Mouse (Mus musculus) forebrain, postnatal 0 days (tissue): Measurements from ENCODE around the gene Cln6. TPM values are rescaled to one million over a fixed set of nuclear protein-coding genes. Genes with fewer than 3 reads are reported as not detected.

ENCODE experiments used
- ATAC-seq: fragments of 200-750 bp; cut with Nextera tagmentation; 2 replicates; pipeline ENCODE4 v1.8.0; 2017; ENCODE audit warnings: mild to moderate bottlenecking, moderate library complexity
- DNase-seq: peaks from one replicate; pipeline ENCODE4 v3.0.0-alpha.2; 2015
- H3K27ac ChIP-seq: fragments of 300-500 bp; sonication (generic); 2 replicates; pipeline ENCODE4 v1.5.1; 2014; ENCODE audit warnings: low read depth, mild to moderate bottlenecking, antibody characterized with exemption, low read length, moderate library complexity, mixed read lengths
- H3K27me3 ChIP-seq: fragments of 300-500 bp; sonication (generic); 2 replicates; pipeline ENCODE4 v1.6.1; 2014; ENCODE audit warnings: mild to moderate bottlenecking, low read length, mixed read lengths; ENCODE audit not compliant: insufficient read depth
- H3K36me3 ChIP-seq: fragments of 300-500 bp; sonication (generic); 2 replicates; pipeline ENCODE4 v1.6.1; 2014; ENCODE audit warnings: mild to moderate bottlenecking, moderate library complexity; ENCODE audit not compliant: insufficient read depth
- H3K4me1 ChIP-seq: fragments of 300-500 bp; sonication (generic); 2 replicates; pipeline ENCODE4 v1.6.1; 2014; ENCODE audit warnings: antibody characterized with exemption; ENCODE audit not compliant: insufficient read depth
- H3K4me2 ChIP-seq: fragments of 300-500 bp; sonication (generic); 2 replicates; pipeline ENCODE4 v1.6.1; 2014; ENCODE audit warnings: low read depth, mild to moderate bottlenecking, moderate library complexity
- H3K4me3 ChIP-seq: fragments of 300-500 bp; sonication (generic); 2 replicates; pipeline ENCODE4 v1.5.1; 2014; ENCODE audit warnings: low read depth, low read length, mixed read lengths
- H3K9ac ChIP-seq: fragments of 300-500 bp; sonication (generic); 2 replicates; pipeline ENCODE4 v1.6.1; 2014; ENCODE audit warnings: mild to moderate bottlenecking
- H3K9me3 ChIP-seq: fragments of 300-500 bp; sonication (generic); 2 replicates; pipeline ENCODE4 v1.6.1; 2016; ENCODE audit warnings: low read length
- CTCF ChIP-seq: sonication (generic); IDR thresholded peaks from 2 replicates; pipeline ENCODE4 v1.5.1; 2016; ENCODE audit warnings: antibody characterized with exemption, control low read depth, low read depth
- WGBS: fragments of 180-500 bp; shearing (Covaris S2); extraction: QIAGEN DNeasy Blood & Tissue Kit; methylation state at CpG from one replicate; pipeline ENCODE4 v1.1.7; 2014; 5-methylcytosine and 5-hydroxymethylcytosine counted together
- polyA plus RNA-seq: library from polyadenylated mRNA; unstranded; fragments of >200 nt; fragmentation: Nextera tagmentation; extraction: Ambion mirVana; gene quantifications from 2 replicates; pipeline ENCODE4 v1.2.1, GENCODE M21; 2015
- total RNA-seq: library from RNA; depleted of rRNA; stranded (reverse); fragments of >200 nt; gene quantifications from 2 replicates; pipeline ENCODE4 v1.2.3, GENCODE M21; 2014

The Cln6 gene
- total and polyA plus RNA-seq, 2 experiments from 2014 or later: 6.8 to 9.2 TPM

- no peak for DNase-seq
- no peaks in the 10 kb centered on the region for H3K36me3 ChIP-seq
- H3K4me2 ChIP-seq: no peak overlapping the region
- no peak for ATAC-seq
- no peak overlapping the region for H3K27ac ChIP-seq
- H3K9ac ChIP-seq: no peak overlapping the region
- H3K9me3 ChIP-seq: no peaks in the 10 kb centered on the region
- H3K27me3 ChIP-seq: no peaks in the 10 kb centered on the region
- WGBS: 97% methylated on average over 5 of the region's 5 CpGs
- no peaks in the 10 kb centered on the region; the same call in 1 of the 2 replicates for H3K4me1 ChIP-seq
- no peak overlapping the region for H3K4me3 ChIP-seq
- TF ChIP-seq CTCF: no peak
Observed at GRCm38 (mm10) chr9:62844461-62844860, 5.9 kb downstream of the Cln6 start.

GRCm38 (mm10) chr9:62847694-62848093 is 9.1 kb downstream of the Cln6 start:
- no peak overlapping the region for H3K9ac ChIP-seq
- peak; percentile 80 for ATAC-seq
- H3K9me3 ChIP-seq: no peaks in the 10 kb centered on the region
- H3K27me3 ChIP-seq: no peaks in the 10 kb centered on the region
- no peaks in the 10 kb centered on the region for H3K36me3 ChIP-seq
- no peak overlapping the region for H3K27ac ChIP-seq
- TF ChIP-seq CTCF: peak; percentile 99
- H3K4me1 ChIP-seq: no peaks in the 10 kb centered on the region
- H3K4me3 ChIP-seq: no peak overlapping the region
- H3K4me2 ChIP-seq: no peak overlapping the region
- WGBS: 2% methylated on average over 3 of the region's 3 CpGs
- peak; percentile 90 for DNase-seq

GRCm38 (mm10) chr9:62848641-62849040 is 10.1 kb downstream of the Cln6 start:
- DNase-seq: no peak

DNA sequence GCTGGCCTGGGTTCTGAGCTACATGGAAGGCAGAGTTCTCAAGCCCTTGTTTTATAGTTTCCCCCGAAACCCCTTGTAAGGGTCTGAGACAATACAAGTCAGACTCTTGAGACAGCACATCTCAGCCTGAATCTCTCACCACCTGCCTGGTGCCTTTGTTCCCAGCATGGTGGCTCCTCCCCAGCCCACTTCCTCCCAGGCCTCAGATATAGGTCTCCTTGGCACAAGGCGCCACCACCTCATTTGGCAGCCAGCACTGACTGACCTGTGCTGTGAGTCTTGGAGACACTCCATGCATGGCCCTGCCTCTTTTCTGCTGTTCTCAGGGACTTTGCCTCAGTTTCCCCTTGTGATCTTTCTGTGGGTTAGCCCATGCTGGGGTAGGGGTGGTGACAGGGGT is 13.0 kb downstream of the Cln6 start:
- Histone ChIP-seq H3K27ac (no peak overlapping the region), H3K4me3 (no peak overlapping the region), H3K27me3 (no peaks in the 10 kb centered on the region), H3K9ac (no peak overlapping the region), H3K4me2 (no peak overlapping the region), H3K4me1 (no peaks in the 10 kb centered on the region), H3K36me3 (no peaks in the 10 kb centered on the region), H3K9me3 (no peaks in the 10 kb centered on the region)
- TF ChIP-seq CTCF: no peak
- no peak for ATAC-seq
- WGBS: 77% methylated on average over 2 of the region's 2 CpGs
- no peak for DNase-seq

More at GRCm38 (mm10) chr9:62848641-62849040, 10.1 kb downstream of the Cln6 start:
- TF ChIP-seq CTCF: no peak
- Histone ChIP-seq H3K4me1 (no peaks in the 10 kb centered on the region), H3K27ac (no peak overlapping the region), H3K9ac (no peak overlapping the region), H3K9me3 (no peaks in the 10 kb centered on the region), H3K36me3 (no peaks in the 10 kb centered on the region), H3K27me3 (no peaks in the 10 kb centered on the region), H3K4me2 (no peak overlapping the region), H3K4me3 (no peak overlapping the region)
- 82% methylated on average over 3 of the region's 3 CpGs for WGBS
- ATAC-seq: no peak

DNA sequence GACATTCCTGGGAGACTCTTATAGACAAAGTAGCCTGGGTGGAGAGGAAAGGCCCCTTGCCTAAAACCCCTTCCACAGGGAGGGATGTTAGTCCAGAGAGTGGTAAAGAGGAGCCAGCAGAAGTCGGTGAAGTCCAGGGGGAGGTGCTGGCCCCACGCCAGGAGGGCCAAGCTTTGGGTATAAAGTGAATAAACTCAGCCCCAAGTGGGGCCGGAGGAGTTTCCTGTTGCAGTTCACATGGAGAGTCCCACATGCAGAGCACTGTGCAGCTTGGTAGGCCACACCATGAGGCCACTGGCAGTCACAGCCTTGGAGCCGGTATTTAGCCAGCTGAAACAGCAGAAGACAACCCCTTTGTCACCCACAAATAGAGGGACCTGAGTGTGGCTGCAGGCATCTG is 15.9 kb downstream of the Cln6 start:
- Histone ChIP-seq H3K4me3 (no peak overlapping the region), H3K4me1 (no peaks in the 10 kb centered on the region), H3K9ac (no peak overlapping the region), H3K36me3 (no peaks in the 10 kb centered on the region), H3K27ac (no peak overlapping the region), H3K9me3 (no peaks in the 10 kb centered on the region), H3K4me2 (no peak overlapping the region), H3K27me3 (no peaks in the 10 kb centered on the region)
- ATAC-seq (no peak), DNase-seq (no peak)
- 46% methylated on average over 4 of the region's 4 CpGs for WGBS
- no peak for TF ChIP-seq CTCF

DNA sequence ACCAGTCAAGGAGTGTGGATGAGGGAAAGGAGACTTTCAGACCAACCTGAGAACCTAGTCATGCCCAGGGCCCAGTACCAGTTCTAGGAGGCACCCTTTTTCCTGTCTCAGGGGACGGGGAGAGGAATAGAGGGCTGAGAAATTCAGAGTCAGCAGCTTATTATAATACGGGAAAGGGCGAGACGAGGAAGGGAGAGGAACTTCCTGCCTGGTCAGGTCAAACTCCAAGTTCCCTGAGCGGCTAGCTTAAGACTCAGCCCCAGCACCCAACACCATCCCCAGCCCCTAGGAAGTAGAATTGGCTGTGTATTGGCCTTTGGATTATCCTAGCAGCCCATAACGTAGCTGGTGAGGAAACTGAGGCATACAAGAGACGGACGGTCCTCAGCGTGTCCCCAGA is 18.6 kb downstream of the Cln6 start:
- TF ChIP-seq CTCF: no peak
- H3K4me3 ChIP-seq: no peak overlapping the region
- no peak overlapping the region for H3K27ac ChIP-seq
- H3K27me3 ChIP-seq: no peaks in the 10 kb centered on the region
- no peaks in the 10 kb centered on the region for H3K9me3 ChIP-seq
- no peaks in the 10 kb centered on the region for H3K36me3 ChIP-seq
- H3K4me1 ChIP-seq: no peaks in the 10 kb centered on the region
- H3K9ac ChIP-seq: no peak overlapping the region
- WGBS: 84% methylated on average over 9 of the region's 9 CpGs
- DNase-seq (no peak), ATAC-seq (no peak)
- no peak overlapping the region for H3K4me2 ChIP-seq

GRCm38 (mm10) chr9:62857719-62858261 is 19.2 kb downstream of the Cln6 start, which contains the start of gene Calml4:
Gene Calml4 (plus strand): TSS chr9:62858080.
- H3K9ac ChIP-seq: no peak within 1 kb of the TSS
- 52% methylated on average over 20 of the region's 20 CpGs for WGBS
- H3K27me3 ChIP-seq: no peaks in the 10 kb centered on the region
- H3K36me3 ChIP-seq: no peaks in the 10 kb centered on the region
- H3K9me3 ChIP-seq: no peaks in the 10 kb centered on the region
- H3K4me1 ChIP-seq: no peaks in the 10 kb centered on the region
- TF ChIP-seq CTCF: no peak
- DNase-seq (peak; percentile 13), ATAC-seq (no peak)
- H3K4me2 ChIP-seq: no peak within 1 kb of the TSS
- no peak within 1 kb of the TSS for H3K27ac ChIP-seq
- H3K4me3 ChIP-seq: no peak within 1 kb of the TSS
